Mouse (Mus musculus): ENCODE results near the gene Gk5. TPM values are rescaled to one million over a fixed set of nuclear protein-coding genes. Genes with fewer than 3 reads are reported as not detected.

Gene Gk5
- polyA plus RNA-seq (2014; fragmentation: Illumina TruSeq; extraction: RNeasy Lipid Tissue Mini Kit (QIAGEN cat#74804); ENCODE audit: low replicate concordance): 38.0 TPM

GRCm38 (mm10) chr9:96118861-96119772 is at the start of gene Gk5:
Gene Gk5, plus strand, starts transcription at chr9:96119362.

DNA sequence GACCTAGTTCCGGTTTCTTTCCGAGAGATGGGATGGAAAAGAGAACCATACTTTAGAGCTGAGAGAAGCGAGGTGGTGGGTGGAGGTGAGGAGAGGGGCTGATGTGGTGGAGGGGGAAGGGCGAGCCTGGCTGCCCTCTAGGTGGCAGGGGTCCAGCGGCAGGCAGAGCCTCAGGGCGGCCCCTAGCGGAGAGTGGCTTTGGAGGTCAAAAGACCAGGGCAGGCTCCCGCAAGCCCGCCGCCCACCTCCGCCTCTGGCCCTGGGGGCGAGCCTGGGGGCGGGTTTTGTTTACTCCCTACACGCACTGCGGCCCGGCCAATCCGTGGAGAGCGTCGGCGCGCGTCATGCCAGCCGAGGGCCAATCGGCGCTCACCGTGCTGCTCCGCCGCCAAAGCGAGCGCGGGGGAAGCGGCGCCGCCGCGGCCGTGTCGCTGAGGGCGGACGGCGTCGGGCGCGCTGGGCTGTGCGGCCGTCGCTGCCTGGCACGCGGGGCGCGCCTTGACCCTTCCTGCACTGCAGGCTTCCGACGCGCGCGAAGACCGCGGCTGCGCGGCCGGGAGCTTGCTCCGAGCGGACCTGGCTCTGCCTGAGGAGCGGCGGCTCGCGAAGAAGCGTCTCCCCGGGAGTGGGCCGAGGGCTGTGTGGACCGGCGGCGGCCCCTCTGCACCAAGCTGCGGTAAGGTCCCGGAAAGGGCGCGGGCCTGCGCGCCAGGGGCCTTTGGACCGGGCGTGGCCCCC is 76.9 kb downstream of the Gk5 start, which contains the start of gene Tfdp2:
TSS of gene Tfdp2 (plus strand) at position 391 of the 738 bp plus-strand sequence.

Other genes starting within 250 kb of the Gk5 start
- gene Xrn1, start 164.6 kb upstream of the Gk5 start, polyA plus RNA-seq (2014; fragmentation: Illumina TruSeq; extraction: RNeasy Lipid Tissue Mini Kit (QIAGEN cat#74804); ENCODE audit: low replicate concordance): 23.8 TPM
- gene Tfdp2, start 76.9 kb downstream of the Gk5 start, polyA plus RNA-seq (2014; fragmentation: Illumina TruSeq; extraction: RNeasy Lipid Tissue Mini Kit (QIAGEN cat#74804); ENCODE audit: low replicate concordance): 101 TPM
- 99.6 TPM for gene Atp1b3, start 245.1 kb downstream of the Gk5 start, polyA plus RNA-seq (2014; fragmentation: Illumina TruSeq; extraction: RNeasy Lipid Tissue Mini Kit (QIAGEN cat#74804); ENCODE audit: low replicate concordance)

All from small intestine, adult 10 weeks (tissue).